Mouse (Mus musculus): ENCODE data around the gene Eif4a2.

Gene Eif4a2

DNA sequence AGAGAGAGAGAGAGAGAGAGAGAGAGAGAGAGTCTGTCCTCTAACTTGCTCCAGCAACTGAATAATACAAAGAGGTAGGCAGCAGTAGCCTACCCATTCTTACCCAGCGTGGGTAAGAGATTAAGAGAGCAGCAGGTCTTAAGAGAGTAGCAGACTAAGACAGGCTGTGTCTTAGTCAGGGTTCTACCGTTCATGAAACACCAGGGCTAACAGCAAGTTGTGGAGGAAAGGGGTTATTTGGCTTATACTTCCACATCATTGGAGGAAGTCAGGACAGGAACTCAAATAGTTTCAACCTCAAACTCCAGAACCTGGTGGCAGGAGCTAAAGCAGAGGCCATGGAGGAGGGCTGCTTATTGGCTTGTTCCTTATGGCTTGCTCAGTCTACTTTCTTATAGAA, 3.4 kb upstream of the Eif4a2 start:
- DNase-seq (ENCODE audit: low spot score in 2 of 2), result no peak

DNA sequence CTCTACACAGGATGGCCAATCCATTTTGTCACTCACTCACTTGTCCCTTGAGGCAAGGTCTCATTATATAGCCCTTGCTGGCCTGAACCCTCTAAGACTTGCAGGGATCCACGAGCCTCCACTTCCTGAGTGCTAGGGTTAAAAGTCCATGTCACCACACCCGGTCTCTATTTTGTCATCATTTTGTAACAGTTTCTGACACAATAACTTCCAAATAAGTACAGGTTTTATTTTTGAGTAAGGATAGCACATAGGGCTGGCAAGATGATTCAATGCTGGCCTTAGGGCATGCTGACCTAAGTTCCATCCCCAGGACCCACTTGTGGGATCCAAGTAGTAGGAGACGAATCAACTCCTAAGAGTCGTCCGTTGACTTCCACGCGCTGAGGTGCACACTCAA, 1.1 kb upstream of the Eif4a2 start:
- no peak for DNase-seq (ENCODE audit: low spot score in 2 of 2)

DNA sequence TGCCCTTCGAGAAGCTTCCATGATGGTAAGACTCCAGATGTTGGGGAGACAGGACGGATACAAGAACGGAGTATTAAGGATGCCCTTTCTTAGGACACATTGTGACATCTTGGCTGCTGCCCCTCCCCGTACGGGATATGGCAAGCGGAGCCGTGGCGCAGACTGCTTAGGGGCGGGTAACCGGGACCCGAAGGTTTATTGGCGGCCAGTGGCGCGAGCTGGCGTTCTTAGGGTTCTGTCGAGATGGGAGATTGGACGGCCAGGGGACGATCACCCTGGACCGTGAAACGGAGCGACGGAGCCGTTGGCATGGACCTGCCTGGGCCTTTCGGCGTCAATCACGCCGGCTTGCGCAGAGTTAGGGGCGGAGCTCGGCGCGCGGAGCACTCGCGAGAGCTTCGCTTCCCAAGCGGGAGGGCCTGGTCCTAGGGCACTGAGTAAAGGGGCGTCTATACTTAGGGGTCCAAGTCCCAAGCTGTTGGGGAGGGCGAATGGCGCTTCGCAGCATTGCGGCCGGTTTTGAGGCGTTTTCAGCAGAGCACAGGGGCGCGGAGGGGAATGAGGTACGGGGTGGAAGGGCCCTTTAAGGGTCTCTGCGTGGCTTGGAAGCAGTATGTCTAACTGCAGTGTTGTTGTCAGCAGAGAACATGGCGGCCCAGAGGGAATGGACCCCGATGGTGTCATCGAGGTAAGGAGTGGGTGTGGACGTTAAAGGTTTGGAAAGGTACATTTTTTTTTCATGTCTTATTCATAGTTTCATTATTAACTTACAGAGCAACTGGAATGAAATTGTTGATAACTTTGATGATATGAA, 909 bp downstream of the Eif4a2 start:
- DNase-seq (ENCODE audit: low spot score in 2 of 2), result peak; percentile 72 to 75

DNA sequence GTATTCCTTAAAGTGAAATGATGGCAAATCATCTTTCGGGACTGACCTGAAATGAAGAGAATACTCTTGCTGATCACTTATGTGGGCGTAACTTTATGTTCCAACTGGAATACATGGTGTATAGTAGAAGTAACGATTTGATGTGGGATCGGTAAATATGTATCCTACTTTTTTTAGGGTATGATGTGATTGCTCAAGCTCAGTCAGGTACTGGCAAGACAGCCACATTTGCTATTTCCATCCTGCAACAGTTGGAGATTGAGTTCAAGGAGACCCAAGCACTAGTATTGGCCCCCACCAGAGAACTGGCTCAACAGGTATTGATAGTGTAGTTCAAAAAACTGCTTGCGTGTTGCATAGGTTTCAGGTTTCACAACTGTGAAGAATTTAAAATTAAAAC, 1.7 kb downstream of the Eif4a2 start:
- no peak for DNase-seq (ENCODE audit: low spot score in 2 of 2)

DNA sequence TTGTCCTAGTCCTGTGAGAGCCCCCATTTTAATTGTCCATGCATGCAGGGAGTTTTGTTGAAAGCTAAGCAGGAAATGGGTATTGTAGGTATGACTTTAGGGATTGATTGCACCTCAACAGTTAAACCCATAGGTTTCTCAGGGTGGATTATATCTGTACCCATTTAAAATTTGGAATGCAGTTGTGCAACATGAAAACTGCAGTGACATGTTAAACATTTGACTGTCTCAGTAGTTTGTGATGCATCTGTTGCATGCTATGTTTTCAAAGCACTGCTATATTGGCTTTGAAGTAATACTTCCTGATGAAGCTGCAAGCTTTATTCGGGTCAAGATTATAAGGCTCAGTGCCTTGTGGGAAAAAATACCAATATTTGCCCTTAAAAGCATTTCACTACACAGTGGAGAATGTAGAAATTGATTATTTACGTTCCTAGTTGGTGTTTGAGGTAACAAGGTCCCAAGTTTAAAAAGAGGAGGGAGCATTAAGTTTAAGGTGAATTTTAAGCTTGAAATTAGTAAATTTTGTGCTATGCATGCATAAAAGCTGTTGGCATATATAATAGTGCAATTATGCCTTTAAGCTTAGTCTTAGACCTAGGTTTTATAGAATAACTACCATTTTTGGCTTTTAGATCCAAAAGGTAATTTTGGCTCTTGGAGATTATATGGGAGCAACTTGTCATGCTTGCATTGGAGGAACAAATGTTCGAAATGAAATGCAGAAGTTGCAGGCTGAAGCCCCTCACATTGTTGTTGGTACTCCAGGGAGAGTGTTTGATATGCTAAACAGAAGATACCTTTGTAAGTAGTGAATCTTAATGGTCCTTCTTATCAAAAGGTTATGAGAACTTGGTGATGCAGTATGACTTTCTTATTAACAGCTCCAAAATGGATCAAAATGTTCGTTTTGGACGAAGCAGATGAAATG, 2.4 kb downstream of the Eif4a2 start:
- DNase-seq (ENCODE audit: low spot score in 2 of 2), result no peak

DNA sequence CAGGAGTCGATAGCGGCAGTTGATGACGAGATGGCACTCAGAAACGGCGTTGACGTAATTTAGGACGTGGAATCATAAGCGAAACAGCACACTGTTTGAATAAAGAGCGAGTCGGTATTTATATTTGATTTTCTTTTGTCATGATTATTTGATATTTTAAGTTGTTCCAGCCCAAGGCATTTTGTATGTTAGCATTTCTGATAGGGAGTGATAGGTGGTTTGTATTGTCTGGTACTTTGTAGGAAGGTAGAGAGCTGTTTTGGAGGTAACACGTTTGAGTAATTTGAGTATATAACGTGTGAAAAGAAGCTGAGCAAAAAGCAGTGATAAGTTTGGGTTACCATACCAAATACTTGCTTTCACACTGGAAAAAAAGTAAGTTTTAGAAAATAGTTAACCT, 5.1 kb downstream of the Eif4a2 start:
- DNase-seq (ENCODE audit: low spot score in 2 of 2), result no peak

DNA sequence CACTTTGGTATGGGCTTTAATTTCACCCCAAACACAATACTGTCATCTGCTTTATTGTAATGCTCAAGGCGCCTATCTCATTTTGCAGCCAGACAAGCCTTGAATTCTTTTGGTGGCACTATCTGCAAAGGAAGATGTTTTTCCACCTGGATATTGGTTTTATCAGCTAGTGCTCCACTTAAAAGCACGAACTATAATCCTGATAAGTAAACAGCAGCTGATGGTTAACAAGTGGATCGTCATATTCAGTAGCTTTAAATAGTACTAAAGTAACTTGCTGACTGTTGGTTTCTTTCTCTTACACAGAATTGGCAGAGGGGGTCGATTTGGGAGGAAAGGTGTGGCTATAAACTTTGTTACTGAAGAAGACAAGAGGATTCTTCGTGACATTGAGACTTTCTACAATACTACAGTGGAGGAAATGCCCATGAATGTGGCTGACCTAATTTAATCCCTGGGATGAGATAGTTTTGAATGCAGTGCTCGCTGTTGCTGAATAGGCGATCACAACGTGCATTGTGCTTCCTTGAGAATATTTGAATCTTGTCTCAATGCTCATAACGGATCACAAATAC, 5.7 kb downstream of the Eif4a2 start:
- DNase-seq (ENCODE audit: low spot score in 2 of 2), result no peak

DNA sequence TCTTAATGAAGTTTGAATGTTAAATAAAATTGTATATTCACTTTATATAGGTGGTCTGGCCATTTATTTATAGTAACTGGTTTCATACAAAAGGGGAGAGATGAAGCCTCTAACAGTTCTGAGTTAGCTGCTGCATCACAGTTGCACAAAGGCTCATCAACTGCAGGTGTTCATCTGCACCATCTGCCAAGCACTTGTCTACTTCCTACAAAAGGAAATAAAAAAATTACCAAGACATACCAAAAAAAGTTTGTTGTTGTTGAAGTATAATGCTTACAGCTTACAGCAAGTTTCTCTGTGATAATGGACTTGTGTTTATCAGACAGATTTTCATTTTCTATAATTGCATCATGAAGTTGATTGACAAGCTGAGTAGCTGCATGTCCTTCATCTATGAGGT, 6.7 kb downstream of the Eif4a2 start:
- no peak for DNase-seq (ENCODE audit: low spot score in 2 of 2)

DNA sequence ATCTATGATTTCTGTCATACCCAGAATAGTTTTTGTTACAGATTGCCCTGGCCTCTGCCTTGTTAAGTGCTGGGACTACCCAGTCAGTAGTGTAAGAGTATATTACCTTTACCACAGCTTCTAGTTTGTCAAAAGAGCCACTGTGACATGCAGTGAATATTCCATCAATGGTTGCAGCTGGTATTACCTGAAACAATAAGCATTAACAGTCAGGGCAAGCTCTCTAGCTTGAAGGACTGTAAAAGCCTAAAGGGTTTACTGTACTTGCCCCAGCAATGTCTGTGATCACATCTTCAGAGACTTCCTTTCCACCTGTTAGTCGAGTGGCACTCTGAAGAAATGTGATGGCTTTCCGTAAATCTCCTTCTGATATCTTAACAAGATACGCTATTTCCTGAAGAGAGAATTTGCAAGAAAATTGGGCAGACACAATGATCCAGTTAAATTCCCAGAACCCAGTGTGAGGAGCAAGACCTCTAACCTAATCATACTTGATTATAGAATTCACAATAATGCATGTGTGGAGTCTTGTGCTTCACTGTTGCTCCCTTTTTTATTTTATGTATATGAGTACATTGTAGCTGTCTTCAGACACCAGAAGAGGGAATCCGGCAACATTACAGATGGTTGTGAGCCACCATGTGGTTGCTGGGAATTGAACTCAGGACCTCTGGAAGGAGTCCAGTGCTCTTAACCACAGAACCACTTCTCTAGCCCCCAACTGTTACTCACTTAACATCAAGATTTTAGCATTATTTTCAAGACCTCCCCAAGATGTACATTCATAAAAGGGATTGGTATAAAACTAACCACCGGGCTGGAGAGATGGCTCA, 7.3 kb downstream of the Eif4a2 start:
- no peak for DNase-seq (ENCODE audit: low spot score in 2 of 2)

DNA sequence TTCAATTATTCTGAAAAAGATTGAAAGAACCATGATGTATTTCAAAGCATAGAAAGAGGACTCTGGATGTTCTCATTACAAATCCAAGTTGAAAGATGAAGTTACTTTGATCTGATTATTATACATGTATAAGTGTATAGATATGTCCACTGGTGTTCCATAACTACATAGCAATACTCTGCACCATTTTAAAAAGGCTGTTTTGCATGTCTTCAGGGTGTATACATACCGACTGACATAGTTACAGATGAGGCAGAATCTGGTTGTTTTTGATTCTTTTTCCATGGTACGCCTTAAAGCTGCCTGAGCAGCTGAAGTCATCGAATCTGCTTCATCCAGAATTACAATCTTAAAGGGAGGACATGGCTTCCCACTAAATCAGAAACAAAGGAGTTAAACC, 8.2 kb downstream of the Eif4a2 start:
- no peak for DNase-seq (ENCODE audit: low spot score in 2 of 2)

DNA sequence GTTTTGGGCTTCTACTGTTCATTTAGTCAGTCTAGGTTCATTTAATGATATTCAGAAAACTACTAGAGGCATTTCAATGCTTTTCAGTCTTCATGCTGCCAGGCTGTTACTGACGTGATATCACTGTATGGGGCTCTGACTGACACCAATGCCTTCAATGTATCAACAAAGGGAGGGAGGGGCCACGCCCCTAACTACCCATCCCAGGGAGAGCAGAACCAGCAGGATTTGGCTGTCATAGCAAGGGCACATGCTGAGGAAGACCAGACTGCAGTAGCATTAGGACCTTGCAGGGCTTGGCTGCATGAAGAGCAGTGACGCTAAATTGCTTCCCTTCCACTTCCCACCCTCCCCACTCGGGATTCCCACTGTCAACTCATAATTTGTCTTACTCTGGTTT, 9.9 kb downstream of the Eif4a2 start:
- DNase-seq (ENCODE audit: low spot score in 2 of 2), result no peak

DNA sequence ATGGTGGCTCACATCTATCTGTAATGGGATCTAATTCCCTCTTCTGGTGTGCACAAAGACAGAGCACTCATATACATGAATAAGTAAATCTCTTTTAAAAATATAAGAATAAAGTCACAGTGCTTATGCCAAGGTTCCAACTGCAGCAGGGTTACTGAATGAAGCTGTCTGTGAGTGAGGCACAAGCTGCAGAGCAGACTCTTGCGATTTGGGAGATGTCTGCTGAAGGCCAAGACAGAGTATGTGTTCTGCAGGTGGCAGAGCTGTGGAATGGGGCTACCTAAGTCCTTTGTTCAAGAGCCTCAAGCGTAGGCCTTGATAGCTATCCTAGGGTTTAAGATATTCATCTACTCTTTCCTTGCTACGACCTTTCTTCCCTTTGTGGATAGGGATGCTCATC, 15.2 kb downstream of the Eif4a2 start:
- no peak for DNase-seq (ENCODE audit: low spot score in 2 of 2)

DNA sequence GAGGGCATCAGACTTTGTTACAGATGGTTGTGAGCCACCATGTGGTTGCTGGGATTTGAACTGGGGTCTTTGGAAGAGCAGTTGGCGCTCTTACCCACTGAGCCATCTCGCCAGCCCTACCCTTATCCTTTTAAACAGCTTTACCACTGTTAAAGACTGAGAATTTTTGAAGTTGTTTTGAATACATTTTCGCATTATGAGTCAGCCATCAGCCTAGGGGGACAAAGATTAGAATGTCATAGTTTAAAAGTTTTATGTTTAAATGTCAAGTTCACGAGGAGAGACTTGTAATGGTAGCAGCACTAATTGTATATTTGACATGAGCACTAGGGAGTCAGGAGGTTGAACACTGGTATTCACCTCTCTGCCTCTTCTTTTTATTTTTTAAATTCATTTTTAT, 15.9 kb downstream of the Eif4a2 start:
- DNase-seq (ENCODE audit: low spot score in 2 of 2), result no peak

DNA sequence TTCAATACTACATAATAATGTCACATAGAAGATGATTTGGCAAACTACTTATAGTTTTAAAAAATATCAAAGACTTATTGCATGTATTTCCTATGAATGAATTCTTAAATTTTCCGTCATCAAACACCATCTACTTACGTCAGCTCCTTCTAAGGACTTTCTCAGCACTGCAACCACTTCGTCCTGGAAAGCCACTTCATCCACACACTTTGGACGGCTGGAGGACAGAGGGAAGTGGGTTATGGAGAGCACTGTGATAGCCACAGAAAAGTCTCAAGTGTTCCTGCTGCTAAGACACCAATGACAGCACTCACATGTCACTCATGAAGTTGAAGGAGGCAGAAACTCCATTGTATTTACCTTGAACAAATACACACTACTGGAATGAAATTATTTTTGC, 17.2 kb downstream of the Eif4a2 start:
- DNase-seq (ENCODE audit: low spot score in 2 of 2), result no peak

DNA sequence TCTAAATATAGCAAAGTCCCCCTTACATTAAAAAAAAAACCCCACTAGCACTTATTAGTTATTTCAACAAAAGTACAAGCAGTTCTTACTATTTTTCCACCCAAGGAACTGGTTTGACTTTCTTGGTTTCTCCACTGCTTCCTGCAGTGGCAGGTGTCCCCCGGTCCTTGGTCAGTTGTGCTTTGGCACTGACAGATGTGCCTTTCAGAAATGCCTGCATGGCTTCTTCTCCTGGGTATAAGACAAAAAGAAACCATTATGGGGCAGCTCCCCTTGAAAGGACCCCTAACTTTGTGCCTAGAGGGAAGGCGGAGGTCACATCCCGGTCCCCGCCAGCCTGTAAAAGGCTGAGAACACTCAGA, 20.0 kb downstream of the Eif4a2 start:
- no peak for DNase-seq (ENCODE audit: low spot score in 2 of 2)

DNA sequence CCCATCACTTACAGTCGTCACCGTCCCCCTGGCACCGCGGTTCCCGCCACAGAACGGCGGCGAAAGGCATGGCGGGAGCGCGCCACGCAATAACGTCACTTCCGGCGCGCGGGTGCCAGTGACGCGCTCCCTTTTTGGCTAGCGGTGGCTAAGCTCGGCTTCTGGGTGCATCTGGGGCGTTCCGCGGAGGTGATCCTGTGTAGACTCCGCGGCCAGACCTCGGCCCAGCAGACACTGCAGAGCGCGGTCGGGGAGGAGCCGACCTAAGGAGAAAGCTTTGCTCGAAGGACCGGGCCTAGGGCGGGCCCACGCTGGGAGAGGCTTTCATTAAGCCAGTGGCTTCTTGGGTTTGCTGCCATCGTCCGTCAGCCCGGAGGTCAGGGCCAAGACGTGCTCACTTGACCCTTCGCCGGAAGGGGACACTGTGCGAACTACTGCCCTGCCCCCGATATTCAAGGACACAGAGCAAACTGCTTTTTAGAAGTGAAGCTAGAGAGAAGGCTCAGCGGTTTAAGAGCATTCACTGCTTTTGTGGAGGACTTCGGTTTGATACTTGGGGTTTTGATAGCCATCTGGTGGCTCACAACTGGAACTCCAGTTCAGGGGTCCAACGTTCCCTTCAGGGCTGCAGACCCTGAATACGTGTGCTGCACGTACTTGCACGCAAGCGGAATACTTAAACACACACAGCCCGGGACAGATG, 20.6 kb downstream of the Eif4a2 start, which contains the start of gene Rfc4:
TSS of gene Rfc4 (minus strand) at position 65 of the 703 bp plus-strand sequence.
- peak; percentile 90 for DNase-seq (ENCODE audit: low spot score in 2 of 2)

DNA sequence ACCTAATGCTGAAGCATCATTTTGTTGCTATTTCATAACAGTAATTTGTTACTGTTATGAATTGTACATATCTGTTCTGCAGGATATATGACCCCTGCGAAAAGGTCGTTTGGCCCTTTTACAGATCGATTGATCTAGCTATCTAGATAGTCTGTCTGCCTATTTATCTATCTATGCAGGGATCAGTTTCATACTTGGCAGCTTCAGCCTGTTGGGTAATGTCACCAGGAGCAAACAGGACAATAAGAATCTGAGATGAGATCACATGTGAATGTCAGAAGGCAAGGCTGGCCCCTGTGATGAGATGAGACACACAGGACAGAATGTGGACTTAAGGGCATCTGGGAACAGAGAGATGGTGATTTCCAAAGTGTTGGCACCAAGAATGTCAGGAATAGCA, 23.1 kb downstream of the Eif4a2 start:
- DNase-seq (ENCODE audit: low spot score in 2 of 2), result no peak

DNA sequence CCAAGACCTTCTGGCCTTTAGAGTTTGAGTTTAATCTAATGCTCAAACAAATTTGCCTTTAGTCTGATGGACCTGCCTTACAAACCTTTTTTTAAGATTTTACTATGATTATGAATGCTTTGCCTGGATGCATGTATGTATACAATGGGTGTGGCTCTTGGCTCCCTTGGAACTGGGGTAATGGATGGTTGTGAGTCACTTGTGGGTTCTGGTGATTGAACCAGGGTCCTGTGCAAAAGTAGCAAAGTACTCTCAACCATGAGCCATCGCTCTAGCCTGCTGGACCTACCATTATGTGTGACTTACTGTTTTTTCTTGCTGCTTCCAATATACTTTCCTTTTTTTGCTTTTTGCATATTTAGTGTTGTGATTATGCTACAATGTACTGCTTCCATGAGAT, 25.1 kb downstream of the Eif4a2 start:
- no peak for DNase-seq (ENCODE audit: low spot score in 2 of 2)

DNA sequence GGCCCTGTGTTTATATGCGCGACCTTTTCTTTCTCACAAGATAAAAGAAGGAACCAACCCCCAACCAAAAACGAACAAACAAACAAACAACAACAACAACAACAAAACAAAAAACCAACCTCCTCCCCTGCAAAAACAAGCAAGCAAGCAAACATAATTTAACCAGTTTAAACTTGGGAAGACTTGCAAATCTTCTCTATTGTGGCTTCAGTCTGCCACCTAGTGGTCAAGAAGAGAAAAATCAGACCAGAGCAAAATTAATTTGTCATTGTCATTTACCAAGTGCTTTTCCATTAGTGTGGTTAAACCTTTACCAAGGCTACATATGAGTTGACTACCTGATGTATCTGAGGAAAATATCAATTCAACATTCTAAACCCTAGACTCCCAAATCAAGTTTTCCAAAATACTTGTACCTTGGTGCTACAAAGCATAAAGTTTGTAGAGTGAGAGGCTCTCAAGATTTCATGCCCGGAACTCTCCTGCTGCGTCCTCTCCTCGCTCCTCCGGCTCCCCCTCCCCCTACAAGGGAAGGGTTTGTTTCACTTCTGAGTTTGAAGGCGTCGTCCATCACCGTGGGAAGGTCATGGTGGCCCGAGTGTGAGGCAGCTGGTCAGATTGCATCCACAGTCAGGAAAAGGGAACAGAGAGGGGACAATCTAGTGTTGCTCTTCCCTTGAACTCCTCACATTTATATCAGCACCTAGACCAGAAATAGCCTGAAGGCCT, 28.3 kb downstream of the Eif4a2 start:
- DNase-seq (ENCODE audit: low spot score in 2 of 2), result no peak

DNA sequence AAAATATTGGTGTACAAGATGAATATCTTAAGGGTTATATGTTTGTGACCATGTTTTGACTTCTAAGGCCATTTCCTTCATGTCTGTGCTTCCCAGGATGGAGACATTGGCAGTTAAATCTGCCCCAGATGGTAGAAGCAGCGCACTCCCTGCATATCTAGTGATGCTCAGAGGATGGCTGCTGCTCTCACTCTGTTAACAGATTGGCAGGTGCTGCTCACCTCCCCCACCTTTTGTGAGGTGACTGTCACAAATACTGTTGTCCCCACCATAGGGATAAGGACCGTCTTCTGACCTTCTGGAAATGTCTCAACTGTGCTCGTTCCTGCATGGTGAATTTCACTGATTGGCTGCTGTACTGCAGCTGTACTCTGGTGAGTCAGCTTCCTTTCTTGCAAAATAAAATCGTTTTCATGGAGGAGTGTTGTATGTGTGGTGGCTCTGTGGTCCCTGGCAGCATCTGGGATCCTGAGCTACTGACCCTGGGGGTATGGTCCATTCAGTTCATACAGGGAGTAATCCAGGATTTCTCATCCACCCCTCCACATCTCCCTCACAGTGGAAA, 29.2 kb downstream of the Eif4a2 start:
- no peak for DNase-seq (ENCODE audit: low spot score in 2 of 2)

Measured in right cerebral cortex, postnatal 36 days (tissue).